Mouse (Mus musculus): ENCODE data around the gene Sesn1.
"Not testable (repeated sequence)": the region's sequence is repeated elsewhere in the genome, so short reads cannot be mapped to it uniquely, and the experiment has no call there.

The Sesn1 gene

GRCm38 (mm10) chr10:41912290-41912994 is 102.7 kb downstream of the Sesn1 start:
- no peak for DNase-seq (ENCODE audit: low spot score)

DNA sequence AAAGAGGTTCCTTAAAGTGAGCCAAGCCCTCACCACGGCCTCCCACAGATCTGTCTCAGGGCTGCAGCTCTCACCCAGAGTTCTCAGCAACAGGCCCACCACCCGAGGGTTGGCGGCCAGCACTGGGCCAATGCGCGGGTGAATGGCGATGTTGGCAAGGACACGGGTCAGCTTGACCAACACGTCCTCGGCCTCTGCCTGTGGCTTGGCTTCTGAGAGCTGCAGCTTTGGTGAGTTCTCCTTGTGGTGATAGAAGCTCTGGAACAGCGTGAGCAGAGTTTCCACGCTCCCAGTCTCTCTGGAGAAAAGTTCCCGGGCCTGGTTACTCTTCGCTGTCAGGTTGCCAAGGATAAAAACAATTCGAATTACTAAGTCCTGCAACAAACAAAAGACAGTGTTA is 117.0 kb downstream of the Sesn1 start:
- DNase-seq (ENCODE audit: low spot score): no peak

GRCm38 (mm10) chr10:41930966-41931365 is 121.2 kb downstream of the Sesn1 start:
- DNase-seq (ENCODE audit: low spot score): no peak

- DNase-seq (ENCODE audit: low spot score): no peak
These were observed 122.2 kb downstream of the Sesn1 start for GRCm38 (mm10) chr10:41931962-41932361.

DNA sequence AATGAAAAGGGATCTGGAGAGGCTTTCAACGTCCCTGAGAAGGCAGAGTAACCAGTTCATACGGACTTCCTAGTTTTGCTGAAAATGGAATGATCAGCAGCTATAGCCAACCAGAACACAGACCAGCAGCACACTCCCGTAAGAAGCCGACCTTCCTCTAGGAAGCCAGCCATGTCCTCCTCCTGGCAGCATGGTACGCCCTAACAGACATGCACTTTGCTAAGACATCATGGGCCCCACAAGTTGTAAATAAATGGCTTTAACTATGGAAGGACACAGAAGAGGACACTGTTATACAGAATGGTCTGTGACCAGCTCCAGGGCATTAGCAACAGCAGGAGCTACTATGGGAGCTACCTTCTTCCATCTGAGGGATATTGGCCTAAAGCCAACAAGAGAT is 123.2 kb downstream of the Sesn1 start:
- no peak for DNase-seq (ENCODE audit: low spot score)

- peak; percentile 42 for DNase-seq (ENCODE audit: low spot score)
These were observed 123.8 kb downstream of the Sesn1 start for GRCm38 (mm10) chr10:41933536-41933935.

DNA sequence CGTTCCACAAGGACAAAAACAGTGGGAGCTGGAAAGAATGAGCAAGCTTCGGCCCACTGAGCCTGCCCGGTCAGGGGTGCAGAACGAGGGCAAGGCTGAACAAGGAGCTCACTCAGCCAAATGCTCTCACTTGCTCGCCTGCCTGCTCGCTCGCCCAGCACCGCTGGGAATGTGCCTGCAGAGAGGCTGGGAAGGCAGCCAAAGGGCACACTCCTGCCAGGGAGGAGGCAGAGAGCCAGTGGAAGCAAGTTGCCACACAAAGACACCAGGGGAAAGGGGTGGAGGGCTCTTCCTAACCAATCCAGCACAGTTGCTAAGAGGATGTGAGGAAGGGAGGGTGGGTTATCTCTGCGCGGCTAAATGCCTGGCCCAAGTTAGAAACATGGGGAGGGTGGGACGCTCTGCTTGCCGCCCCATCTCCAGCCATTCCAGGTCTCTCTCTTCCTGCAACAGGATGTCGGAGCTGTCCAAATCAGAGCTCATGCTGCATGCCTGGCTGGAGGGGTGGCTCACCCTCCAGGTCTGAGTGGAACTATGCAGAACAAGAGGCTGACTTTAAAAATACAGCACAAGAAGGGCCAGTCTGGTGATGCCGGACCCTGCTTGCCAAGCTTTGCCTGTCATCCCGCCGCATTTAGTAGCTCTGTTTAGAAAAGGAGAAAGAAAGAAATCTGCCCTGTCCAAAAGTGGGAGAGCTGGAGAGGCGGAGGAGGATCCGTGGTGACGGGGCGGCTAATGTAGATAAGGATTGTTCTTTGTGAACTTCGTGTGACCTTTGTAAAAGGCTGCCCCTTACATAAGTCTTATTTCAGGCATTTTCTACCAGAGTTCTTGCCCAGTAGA is 125.1 kb downstream of the Sesn1 start:
- peak; percentile 86 for DNase-seq (ENCODE audit: low spot score)

DNA sequence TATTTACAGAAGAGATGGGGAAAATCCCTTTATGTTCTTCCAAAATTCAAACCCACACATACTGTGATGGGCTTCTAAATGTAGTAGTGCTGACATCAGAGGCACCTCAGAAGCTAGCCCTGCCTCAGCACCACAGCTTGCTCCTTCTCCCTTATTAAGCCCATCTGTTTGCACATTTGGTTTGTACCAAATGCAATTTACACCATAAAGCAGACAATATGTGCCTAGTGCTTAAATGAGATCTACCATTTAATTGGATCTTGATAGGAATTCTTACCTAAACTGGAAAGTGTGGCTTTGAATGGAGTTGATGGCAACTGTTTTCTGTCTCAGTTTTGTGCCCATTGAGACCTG is 125.7 kb downstream of the Sesn1 start:
- no peak for DNase-seq (ENCODE audit: low spot score)

GRCm38 (mm10) chr10:41936100-41936499 is 126.4 kb downstream of the Sesn1 start:
- peak; percentile 52 for DNase-seq (ENCODE audit: low spot score)

DNA sequence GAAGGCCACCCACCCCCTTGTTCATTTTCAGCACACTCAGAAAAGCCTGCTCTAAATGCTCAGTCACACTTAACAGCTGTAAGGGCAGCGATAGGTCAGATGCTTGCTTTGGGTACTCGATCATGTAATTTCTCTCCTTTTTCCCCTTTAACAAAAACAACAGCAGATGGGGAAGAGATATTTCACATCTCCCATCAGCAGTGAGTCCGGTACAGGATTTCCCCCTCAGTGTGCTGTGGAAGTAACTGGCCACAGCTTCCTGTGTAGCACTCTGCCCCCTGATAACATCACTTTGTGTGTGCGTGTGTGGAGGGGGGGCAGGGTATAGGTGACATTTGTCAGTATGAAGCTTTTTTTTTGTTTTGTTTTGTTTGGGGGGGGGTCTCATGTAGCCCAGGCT is 127.4 kb downstream of the Sesn1 start:
- DNase-seq (ENCODE audit: low spot score): peak; percentile 51

DNA sequence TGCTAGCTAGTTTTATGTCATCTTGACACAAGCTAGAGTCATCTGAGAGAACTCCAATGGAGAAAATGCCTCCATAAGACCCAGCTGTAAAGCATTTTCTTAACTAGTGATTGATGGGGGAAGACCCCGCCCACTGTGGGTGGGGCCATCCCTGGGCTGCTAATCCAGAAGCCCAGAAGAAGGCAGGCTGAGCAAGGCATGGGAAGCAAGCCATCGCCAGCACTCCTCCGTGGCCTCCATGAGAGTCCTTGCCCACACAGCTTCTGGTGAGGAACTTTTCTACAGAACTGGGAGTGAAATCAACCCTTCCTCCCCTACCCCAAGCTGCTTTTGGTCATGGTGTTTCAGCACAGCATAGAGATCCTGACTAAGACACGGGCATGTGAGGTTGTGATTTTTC is 129.4 kb downstream of the Sesn1 start:
- DNase-seq (ENCODE audit: low spot score): no peak

DNA sequence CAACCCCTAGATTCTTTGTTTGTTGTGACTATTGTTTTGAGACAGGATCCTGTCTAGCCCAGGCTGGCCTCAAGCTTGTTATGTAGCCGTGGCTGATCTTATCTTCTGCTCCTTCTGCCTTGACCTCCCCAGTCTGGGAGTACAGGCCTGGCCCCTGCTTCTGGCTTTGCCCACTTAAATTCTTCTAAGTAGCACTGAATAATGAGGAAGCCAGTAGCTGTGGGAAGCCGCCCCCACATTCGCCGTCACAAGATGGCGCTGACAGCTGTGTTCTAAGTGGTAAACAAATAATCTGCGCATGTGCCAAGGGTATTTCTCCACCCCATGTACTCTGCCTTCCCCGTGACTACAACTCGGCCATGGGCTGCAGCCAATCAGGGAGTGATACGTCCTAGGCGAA is 142.6 kb downstream of the Sesn1 start:
- DNase-seq (ENCODE audit: low spot score): not testable (repeated sequence)

- no peak for DNase-seq (ENCODE audit: low spot score)
These were observed 143.3 kb downstream of the Sesn1 start for GRCm38 (mm10) chr10:41952850-41953527.

DNA sequence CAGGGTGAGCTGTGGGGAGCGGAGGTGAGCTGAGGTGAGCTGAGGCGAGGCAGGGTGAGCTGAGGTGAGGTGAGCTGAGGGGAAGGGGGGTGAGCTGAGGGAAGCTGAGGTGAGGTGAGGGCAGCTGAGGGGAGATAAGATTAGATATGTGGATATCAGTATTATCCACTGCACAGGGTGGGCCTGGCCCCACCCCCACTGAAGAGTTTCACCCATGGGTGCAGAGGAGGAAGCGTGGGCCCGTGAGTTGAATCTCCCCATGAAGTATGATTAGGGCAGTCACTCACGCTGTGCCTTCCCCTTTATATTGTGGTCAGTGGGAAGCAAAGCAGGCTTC is 143.8 kb downstream of the Sesn1 start:
- DNase-seq (ENCODE audit: low spot score): no peak

- DNase-seq (ENCODE audit: low spot score): no peak
These were observed 147.9 kb downstream of the Sesn1 start for GRCm38 (mm10) chr10:41957421-41958225.

Measured in lung, postnatal 25 days (tissue).